Mouse (Mus musculus) lung, postnatal 10 days (tissue): ENCODE results near the gene Gm10668.
"Not testable (repeated sequence)": the region's sequence is repeated elsewhere in the genome, so short reads cannot be mapped to it uniquely, and the experiment has no call there.

Experiments used
- DNase-seq: peaks from one replicate; pipeline ENCODE4 v3.0.0; 2021

The Gm10668 gene

DNA sequence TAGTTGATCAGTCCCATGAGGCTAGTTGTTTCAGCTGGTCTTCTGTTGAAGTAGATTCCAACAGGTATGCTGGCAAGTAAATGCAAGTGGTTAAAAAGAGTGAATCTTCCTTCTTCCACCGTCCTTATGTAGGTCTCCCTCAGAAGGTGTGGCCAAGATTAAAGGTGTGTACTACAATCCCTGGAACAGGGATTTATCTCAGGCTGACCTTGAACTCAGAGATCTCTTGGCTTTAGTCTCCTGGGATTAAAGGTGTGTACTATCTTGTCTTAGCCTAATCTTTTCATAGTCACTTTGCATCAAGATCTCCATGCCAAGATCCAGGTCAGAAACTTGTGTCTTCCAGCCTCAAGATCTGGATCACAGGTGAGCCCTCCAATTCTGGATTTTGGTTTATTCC, at the start of gene Gm10668:
Gene Gm10668 (minus strand): TSS at position 101 of the 400 bp plus-strand sequence.
- DNase-seq = not testable (repeated sequence)

DNA sequence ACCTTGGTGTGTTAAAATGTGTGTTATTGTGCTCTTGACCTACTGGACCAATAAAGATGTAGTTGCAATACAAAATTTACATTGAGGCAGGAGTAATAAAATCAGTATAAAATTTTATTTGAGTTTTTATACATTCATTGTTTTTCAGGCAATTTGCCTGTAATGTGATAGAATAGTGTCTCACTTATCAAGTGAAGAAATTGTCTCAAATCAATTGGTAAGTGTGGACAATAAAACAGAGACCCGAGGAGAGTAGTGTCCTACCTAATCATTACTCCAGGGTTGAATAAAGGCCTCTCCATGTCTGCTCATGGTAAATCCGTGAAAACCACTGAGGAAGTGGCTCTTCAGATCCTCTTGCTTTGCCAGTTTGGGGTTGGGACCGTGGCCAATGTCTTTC, 40.5 kb upstream of the Gm10668 start, which contains the start of gene Vmn1r112:
Gene Vmn1r112 (plus strand): TSS at position 301 of the 400 bp plus-strand sequence.
- not testable (repeated sequence) for DNase-seq

DNA sequence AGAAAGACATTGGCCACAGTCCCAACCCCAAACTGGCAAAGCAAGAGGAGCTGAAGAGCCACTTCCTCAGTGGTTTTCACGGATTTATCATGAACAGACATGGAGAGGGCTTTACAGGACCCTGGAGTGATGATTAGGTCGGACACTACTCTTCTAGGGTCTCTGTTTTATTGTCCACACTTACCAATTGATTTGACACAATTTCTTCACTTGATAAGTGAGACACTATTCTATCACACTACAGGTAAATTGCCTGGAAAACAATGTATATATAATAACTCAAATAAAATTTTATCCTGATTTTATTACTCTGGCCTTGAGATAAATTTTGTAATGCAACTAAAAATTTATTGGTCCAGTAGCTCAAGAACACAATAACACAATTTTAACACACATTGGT, 27.3 kb downstream of the Gm10668 start, which contains the start of gene Vmn1r111:
Gene Vmn1r111 (minus strand): TSS at position 101 of the 400 bp plus-strand sequence.
- not testable (repeated sequence) for DNase-seq
